Mouse (Mus musculus): ENCODE measurements at regions not wholly inside any gene's neighbourhood (a gene's known extent, or its start where the extent isn't known, plus 50 kb on each side); places are given as distances from the start of the nearest gene placed in this dataset.
A peak's percentile ranks its signal among the peaks of the same experiment; 100 is the strongest.

GRCm38 (mm10) chr3:41407520-41407919 lies 148.0 kb upstream of the Jade1 start:
- TF ChIP-seq CTCF (IDR thresholded peaks at IDR 0.05; ENCODE audit: low read depth, low read length) (no peak), GATA1 (IDR thresholded peaks at IDR 0.05; ENCODE audit: borderline replicate concordance, low read length) (no peak), POLR2AphosphoS5 (IDR thresholded peaks at IDR 0.05; ENCODE audit: insufficient replicate concordance, low read depth, low read length) (no peak), TAL1 (conservative IDR thresholded peaks at IDR 0.05; ENCODE audit: low read depth, low read length) (peak; percentile 47; the same call in 1 of the 2 replicates)
